Mouse (Mus musculus): Measurements from ENCODE around the gene Gm3298.
"Not testable (repeated sequence)": the region's sequence is repeated elsewhere in the genome, so short reads cannot be mapped to it uniquely, and the experiment has no call there.

The Gm3298 gene

DNA sequence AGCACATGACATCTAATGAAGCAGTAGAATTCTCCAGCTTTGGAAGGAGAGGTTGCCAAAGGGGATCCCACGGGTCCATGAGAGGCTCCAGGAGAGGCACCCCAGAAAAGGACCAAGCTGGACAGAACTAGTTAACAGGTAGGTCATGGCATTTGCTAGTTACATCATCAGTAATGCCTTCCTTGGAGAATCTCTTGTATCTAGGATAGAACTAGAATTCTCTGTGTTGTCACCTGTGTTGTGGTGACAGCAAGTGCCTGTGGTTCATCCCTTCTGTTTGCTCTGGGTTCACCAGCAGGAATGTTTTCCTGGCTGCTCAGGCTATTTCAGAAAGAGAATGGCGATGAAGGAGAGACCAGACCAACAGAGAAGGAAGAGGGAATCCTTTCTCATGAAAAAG is at the start of gene Gm3298:
Gene Gm3298, plus strand, starts transcription at position 301 of the 400 bp plus-strand sequence.
- not testable (repeated sequence) for DNase-seq (ENCODE audit: low spot score in 2 of 2)

DNA sequence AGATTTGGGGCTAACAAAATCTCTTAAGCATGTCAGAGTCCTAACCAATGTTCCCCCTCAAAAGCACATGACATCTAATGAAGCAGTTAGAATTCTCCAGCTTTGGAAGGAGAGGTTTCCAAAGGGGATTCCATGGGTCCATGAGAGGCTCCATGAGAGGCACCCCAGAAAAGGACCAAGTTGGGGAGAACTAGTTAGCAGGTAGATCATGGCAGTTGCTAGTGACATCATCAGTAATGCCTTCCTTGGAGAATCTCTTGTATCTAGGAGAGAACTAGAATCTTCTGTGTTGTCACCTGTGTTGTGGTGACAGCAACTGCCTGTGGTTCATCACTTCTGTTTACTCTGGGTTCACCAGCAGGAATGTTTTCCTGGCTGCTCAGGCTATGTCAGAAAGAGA is 32.1 kb upstream of the Gm3298 start, which contains the start of gene Gm8297:
Gene Gm8297, plus strand, starts transcription at position 301 of the 400 bp plus-strand sequence.
- DNase-seq (ENCODE audit: low spot score in 2 of 2), result not testable (repeated sequence)

DNA sequence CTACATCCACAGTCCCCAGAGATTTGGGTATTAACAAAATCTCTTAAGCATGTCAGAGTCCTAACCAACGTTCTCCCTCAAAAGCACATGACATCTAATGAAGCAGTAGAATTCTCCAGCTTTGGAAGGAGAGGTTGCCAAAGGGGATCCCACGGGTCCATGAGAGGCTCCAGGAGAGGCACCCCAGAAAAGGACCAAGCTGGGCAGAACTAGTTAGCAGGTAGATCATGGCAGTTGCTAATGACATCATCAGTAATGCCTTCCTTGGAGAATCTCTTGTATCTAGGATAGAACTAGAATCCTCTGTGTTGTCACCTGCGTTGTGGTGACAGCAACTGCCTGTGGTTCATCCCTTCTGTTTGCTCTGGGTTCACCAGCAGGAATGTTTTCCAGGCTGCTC is 34.6 kb downstream of the Gm3298 start, which contains the start of gene 4930555G01Rik:
Gene 4930555G01Rik, plus strand, starts transcription at position 301 of the 400 bp plus-strand sequence.
- DNase-seq (ENCODE audit: low spot score in 2 of 2), result not testable (repeated sequence)
